Mouse (Mus musculus) stomach, postnatal 0 days (tissue): ENCODE measurements around the gene Tmem263.

ENCODE experiments used
- CTCF ChIP-seq: IDR thresholded peaks from 2 replicates; pipeline ENCODE4 v1.5.1; 2016; ENCODE audit warnings: antibody characterized with exemption, low read depth, mild to moderate bottlenecking, moderate library complexity
- EP300 ChIP-seq: optimal IDR thresholded peaks from 2 replicates; pipeline ENCODE3; 2016; ENCODE audit warnings: antibody characterized with exemption

GRCm38 (mm10) chr10:85154195-85154594 is 51.8 kb downstream of the Tmem263 start:
- no peak for TF ChIP-seq EP300
- peak; percentile 87 for TF ChIP-seq CTCF
